Mouse (Mus musculus) cerebellum, adult 2 months (tissue): ENCODE results near the gene Zbtb1. TPM values are rescaled to one million over a fixed set of nuclear protein-coding genes. Genes with fewer than 3 reads are reported as not detected.
A peak's percentile ranks its signal among the peaks of the same experiment; 100 is the strongest.

Experiments
- DNase-seq, 2 experiments: peaks; one replicate each; pipeline ENCODE4 v3.0.0; 2021
- H3K27ac ChIP-seq: fragments of 200-500 bp; 2 replicates; pipeline ENCODE4 v1.5.1; 2012; ENCODE audit warnings: low read length, control low read depth, inconsistent platforms; ENCODE audit not compliant: insufficient read depth
- H3K27me3 ChIP-seq: fragments of 200-500 bp; 2 replicates; pipeline ENCODE4 v1.6.1; 2012; ENCODE audit warnings: inconsistent platforms, mild to moderate bottlenecking, low read length, moderate library complexity; ENCODE audit not compliant: control insufficient read depth, insufficient read depth
- H3K4me1 ChIP-seq: fragments of 200-500 bp; 2 replicates; pipeline ENCODE4 v1.6.1; 2011; ENCODE audit warnings: low read length; ENCODE audit not compliant: control insufficient read depth, insufficient read depth
- H3K4me3 ChIP-seq: fragments of 200-500 bp; replicated peaks from 2 replicates; pipeline ENCODE3; 2011; ENCODE audit warnings: mild to moderate bottlenecking, low read depth, low read length, control low read depth; ENCODE audit not compliant: insufficient read depth
- CTCF ChIP-seq: fragments of 200-500 bp; IDR thresholded peaks from 2 replicates; pipeline ENCODE4 v1.5.1; 2011; ENCODE audit warnings: low read depth, mild to moderate bottlenecking, control low read depth, low read length, moderate library complexity, borderline replicate concordance; ENCODE audit not compliant: insufficient read depth
- POLR2A ChIP-seq: fragments of 200-500 bp; IDR thresholded peaks from 2 replicates; pipeline ENCODE4 v1.6.1; 2011; ENCODE audit warnings: low read length, control low read depth, borderline replicate concordance; ENCODE audit not compliant: insufficient read depth
- WGBS: fragments of 180-500 bp; shearing (Covaris S2); methylation state at CpG from one replicate; pipeline ENCODE4 v1.1.7; 2018; 5-methylcytosine and 5-hydroxymethylcytosine counted together
- polyA plus RNA-seq: library from polyadenylated mRNA; depleted of rRNA; stranded (reverse); fragments of >200 nt; gene quantifications from 2 replicates; pipeline ENCODE4 v1.2.3, GENCODE M21; 2012

The Zbtb1 gene
- polyA plus RNA-seq, 1 experiment = 3.3 TPM

DNA sequence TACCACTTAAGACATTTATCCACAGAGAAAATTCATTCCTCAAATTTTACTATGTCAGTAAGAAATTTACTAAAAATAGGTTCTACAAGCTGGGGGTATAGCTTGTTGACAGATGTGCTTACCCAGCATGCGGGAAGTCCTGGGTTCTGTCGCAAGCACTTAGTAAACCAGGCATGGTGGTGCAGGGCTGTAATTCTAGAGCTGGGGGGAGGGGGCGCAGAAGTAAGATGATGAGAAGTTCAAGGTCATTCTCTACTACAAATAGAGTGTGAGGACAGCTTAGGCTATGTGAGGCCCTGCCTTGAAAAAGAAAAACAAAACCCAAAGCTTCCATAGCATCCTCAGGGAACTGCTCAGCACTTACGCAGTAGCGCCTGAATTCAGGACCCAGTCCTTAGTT is 8.5 kb downstream of the Zbtb1 start:
- no peak overlapping the region for H3K27ac ChIP-seq
- no peaks in the 10 kb centered on the region for H3K4me1 ChIP-seq
- TF ChIP-seq POLR2A = no peak
- TF ChIP-seq CTCF = no peak
- no peak for DNase-seq
- H3K4me3 ChIP-seq = no peak overlapping the region
- H3K27me3 ChIP-seq = no peaks in the 10 kb centered on the region
- 89% methylated on average over 5 of the region's 5 CpGs for WGBS

DNA sequence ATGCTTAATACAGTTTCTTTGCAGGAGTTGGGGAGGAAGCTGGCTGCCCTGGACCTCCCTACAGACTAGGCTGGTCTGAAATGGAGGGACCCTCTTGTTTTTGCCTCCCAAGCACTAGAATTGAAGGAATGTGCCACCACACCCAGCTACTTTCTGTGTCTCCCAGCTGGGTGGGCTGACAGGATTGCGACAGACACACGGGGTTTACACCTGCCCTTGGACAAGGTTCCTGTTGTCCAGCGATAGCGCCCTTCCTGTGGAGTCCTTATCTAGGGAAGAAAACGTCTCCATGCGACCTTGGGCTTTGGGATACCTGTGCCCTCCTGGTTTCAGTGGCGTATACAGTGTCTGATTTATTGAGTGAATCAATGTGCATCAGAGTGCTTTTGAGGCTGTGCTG is 10.1 kb downstream of the Zbtb1 start:
- Histone ChIP-seq H3K27ac (no peak overlapping the region), H3K27me3 (no peaks in the 10 kb centered on the region), H3K4me1 (no peaks in the 10 kb centered on the region), H3K4me3 (no peak overlapping the region)
- WGBS = 90% methylated on average over 7 of the region's 7 CpGs
- DNase-seq = no peak
- TF ChIP-seq POLR2A (no peak), CTCF (no peak)

DNA sequence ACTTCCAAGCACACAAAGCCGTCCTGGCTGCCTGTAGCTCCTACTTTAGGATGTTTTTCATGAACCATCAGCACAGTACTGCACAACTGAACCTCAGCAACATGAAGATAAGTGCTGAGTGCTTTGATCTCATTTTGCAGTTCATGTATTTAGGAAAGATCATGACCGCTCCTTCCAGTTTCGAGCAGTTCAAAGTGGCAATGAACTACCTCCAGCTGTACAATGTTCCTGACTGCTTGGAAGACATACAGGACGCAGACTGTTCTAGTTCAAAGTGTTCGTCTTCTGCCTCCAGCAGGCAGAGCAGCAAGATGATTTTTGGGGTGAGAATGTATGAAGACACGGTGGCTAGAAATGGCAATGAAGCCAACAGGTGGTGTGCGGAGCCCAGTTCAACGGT is 15.3 kb downstream of the Zbtb1 start:
- DNase-seq = no peak
- TF ChIP-seq CTCF = no peak
- no peak for TF ChIP-seq POLR2A
- H3K27me3 ChIP-seq = no peaks in the 10 kb centered on the region
- WGBS = 89% methylated on average over 8 of the region's 8 CpGs
- no peaks in the 10 kb centered on the region for H3K4me1 ChIP-seq
- H3K27ac ChIP-seq = no peak overlapping the region
- H3K4me3 ChIP-seq = no peak overlapping the region

DNA sequence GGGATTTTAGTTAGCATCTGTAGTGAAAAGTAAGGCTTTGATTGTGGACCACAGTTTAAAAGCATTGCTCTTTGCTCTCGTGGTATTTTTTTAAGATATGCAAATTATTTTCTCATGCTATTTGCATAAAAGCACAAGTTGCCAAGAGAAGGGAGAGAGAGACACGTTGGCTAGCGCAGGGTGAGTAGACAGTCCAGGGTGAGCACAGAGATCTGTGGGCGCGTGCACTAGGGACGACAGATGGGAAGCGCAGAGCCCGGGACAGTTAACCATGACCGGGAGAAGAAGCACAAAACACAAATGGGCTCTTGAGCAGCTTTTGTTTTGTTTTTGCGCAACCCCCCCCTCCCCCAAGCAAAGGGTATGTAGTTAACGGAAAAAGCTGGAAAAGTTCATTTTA is 18.7 kb downstream of the Zbtb1 start:
- Histone ChIP-seq H3K27ac (no peak overlapping the region), H3K4me3 (no peak overlapping the region), H3K4me1 (no peaks in the 10 kb centered on the region), H3K27me3 (no peaks in the 10 kb centered on the region)
- TF ChIP-seq CTCF (no peak), POLR2A (no peak)
- DNase-seq = peak in 1 of 2 experiments; percentile 30
- WGBS = 22% methylated on average over 11 of the region's 11 CpGs

DNA sequence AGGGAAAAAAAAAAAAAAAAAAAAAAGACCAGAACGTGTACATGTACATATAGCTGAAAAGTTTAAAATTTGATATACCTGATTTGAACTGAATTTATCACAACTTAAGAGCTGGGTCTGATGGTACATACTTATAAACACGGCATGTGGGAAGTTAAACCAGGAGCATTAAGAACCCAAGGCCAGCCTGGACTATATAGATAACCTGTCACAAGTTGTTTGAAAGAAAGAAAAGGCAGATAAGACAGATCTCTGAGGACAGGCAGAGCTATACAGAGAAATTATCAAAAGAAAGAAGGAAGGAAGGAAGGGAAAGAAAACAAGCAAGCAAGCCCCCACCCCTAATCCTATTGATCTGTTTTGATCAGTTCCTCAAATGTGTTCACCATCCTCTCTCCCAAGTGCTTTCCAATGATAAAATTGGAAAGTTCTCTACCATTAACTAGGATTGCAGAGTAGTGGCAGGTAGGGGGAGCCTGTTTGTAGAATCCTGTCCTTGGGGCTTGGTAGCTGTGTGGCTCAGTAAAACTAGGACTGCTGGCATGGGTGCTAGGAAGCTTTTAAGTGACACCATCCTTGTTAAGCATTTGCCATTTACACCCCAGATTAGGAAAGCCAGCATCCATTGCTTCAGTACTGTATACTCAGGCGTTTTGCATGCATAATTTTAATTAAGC is 21.7 kb downstream of the Zbtb1 start:
- H3K4me1 ChIP-seq = no peaks in the 10 kb centered on the region

DNA sequence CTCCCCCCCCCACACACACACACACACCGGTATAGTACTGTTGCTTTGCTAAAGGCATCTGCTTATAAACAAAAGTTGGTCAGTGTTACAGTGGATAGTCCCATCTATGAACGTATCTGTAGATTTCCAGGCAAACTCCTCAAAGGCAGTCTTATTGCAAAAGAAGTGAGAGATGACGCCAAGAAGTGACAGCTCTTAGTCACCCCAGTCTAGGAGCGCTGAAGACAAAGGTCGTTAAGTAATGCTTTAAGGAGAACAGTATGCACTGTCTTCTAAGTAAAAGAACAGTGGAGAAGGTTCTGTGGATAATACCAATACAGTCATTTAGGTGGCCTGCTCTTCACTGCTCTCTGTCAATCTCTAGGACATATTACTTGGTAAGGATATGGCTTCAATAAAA is 22.9 kb downstream of the Zbtb1 start:
- Histone ChIP-seq H3K4me3 (no peak overlapping the region), H3K27ac (no peak overlapping the region), H3K27me3 (no peaks in the 10 kb centered on the region), H3K4me1 (no peaks in the 10 kb centered on the region)
- no peak for DNase-seq
- TF ChIP-seq CTCF = no peak
- no peak for TF ChIP-seq POLR2A
- WGBS = 80% methylated on average over 5 of the region's 5 CpGs

More for the DNA sequence above, 21.7 kb downstream of the Zbtb1 start:
- no peak for TF ChIP-seq POLR2A
- no peak for TF ChIP-seq CTCF
- no peak for DNase-seq
- 78% methylated on average over 3 of the region's 3 CpGs for WGBS
- Histone ChIP-seq H3K4me3 (no peak overlapping the region), H3K27me3 (no peaks in the 10 kb centered on the region), H3K27ac (no peak overlapping the region)

DNA sequence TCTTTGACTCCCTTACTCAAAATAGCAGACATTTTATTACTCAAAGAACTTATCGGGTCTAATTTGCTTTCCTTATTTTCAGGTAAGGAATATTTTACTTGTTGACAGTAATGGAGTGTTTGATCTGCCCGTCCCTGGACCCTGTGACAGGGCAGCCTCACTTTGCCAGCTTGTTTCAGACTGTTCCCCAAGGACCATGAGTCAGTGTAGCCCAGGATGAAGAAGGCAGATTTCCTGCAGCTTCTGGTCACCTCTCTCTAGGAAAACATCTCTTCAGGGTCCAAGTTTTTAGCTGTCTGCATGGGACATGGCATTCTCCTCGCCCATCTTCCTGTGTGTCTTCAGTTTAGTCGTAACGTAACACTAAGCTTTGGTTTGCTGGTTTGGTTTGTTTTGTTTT is 27.2 kb downstream of the Zbtb1 start:
- 86% methylated on average over 5 of the region's 5 CpGs for WGBS
- no peak for TF ChIP-seq POLR2A
- no peak for DNase-seq

DNA sequence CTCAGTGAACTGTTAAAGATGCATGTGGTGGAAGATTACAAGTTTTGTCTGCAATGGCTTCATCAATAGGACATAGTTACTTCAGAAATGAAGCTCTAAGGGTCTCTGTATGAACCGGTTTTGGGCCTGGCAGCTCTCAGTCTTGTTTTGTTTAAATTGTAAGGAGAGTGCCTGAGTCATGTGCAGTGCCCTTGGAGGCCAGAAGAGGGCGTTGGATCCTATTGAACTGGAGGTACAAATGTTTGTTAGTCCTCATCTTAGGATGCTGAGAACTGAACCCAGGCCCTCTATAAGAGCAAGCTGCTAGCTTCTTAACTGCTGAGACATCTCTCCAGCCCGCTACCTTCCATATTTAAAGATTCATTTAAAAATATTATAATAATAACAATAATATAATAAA is 31.6 kb downstream of the Zbtb1 start:
- no peak for DNase-seq
- Histone ChIP-seq H3K4me1 (peaks cover 3% of the 10 kb centered on the region; the same call in 1 of the 2 replicates), H3K27ac (no peak overlapping the region), H3K27me3 (no peaks in the 10 kb centered on the region), H3K4me3 (no peak overlapping the region)
- WGBS = 65% methylated on average over 3 of the region's 3 CpGs
- TF ChIP-seq POLR2A (no peak), CTCF (no peak)

More for the DNA sequence above, 27.2 kb downstream of the Zbtb1 start:
- H3K4me1 ChIP-seq = no peaks in the 10 kb centered on the region
- no peak overlapping the region for H3K27ac ChIP-seq
- H3K27me3 ChIP-seq = no peaks in the 10 kb centered on the region
- H3K4me3 ChIP-seq = no peak overlapping the region

DNA sequence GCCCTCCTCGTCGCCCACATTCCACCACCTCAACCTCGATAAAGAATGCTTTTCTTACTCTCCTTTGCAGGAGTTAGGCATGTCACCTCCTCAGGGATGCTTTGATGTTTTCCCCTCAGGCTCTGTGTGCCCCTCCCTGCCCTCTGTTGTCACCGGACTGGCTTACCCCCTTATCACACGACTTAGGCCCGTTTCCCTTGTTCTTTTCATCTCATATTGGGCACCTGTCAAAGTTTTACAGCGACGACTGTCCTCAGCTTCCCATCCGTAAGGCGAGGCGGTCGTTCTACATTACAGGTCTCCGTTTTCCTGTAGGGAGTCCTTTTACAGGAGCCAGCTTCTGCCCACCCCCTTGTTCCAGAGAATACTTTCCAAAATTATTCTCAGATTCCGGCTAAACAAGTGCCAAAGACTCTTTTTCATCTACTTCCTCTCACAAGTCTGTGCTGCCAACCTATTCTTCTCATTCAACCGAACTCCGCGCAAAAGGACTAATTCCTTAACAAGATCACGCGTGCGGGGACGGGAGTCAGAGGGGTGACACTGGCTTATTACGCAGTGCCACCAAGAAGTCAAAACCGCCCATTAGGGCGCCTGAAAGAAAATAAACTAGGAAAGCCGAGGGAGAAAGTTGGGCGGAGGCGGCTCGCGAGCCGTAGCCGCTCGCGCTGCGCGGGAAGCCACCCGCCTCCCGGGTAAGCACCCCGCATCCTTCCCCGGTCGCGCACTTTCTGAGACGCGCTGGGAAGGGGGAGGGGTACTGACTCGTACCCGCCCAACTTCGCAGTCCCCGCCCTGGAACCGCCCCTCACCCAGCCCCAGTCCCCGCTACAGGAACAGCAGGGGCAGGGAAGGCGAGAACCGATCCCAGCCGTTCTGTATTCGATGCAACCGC is 33.2 kb downstream of the Zbtb1 start:
- Histone ChIP-seq H3K4me3 (peak overlapping the region; percentile 85), H3K27me3 (no peaks in the 10 kb centered on the region), H3K27ac (peak overlapping the region; percentile 93), H3K4me1 (peaks cover 3% of the 10 kb centered on the region; the same call in 1 of the 2 replicates)
- peak in 1 of 2 experiments; percentile 16 for DNase-seq
- 4% methylated on average over 54 of the region's 54 CpGs for WGBS
- TF ChIP-seq POLR2A (no peak; the same call in 1 of the 2 replicates), CTCF (no peak)
